Mouse (Mus musculus) cerebellum, adult 2 months (tissue): ENCODE results near the gene Myo7a. TPM values are rescaled to one million over a fixed set of nuclear protein-coding genes. Genes with fewer than 3 reads are reported as not detected.
A peak's percentile ranks its signal among the peaks of the same experiment; 100 is the strongest.

Source experiments
- DNase-seq, 2 experiments: peaks; one replicate each; pipeline ENCODE4 v3.0.0; 2021
- H3K27ac ChIP-seq: fragments of 200-500 bp; 2 replicates; pipeline ENCODE4 v1.5.1; 2012; ENCODE audit warnings: low read length, control low read depth, inconsistent platforms; ENCODE audit not compliant: insufficient read depth
- H3K27me3 ChIP-seq: fragments of 200-500 bp; 2 replicates; pipeline ENCODE4 v1.6.1; 2012; ENCODE audit warnings: inconsistent platforms, mild to moderate bottlenecking, low read length, moderate library complexity; ENCODE audit not compliant: control insufficient read depth, insufficient read depth
- H3K4me1 ChIP-seq: fragments of 200-500 bp; 2 replicates; pipeline ENCODE4 v1.6.1; 2011; ENCODE audit warnings: low read length; ENCODE audit not compliant: control insufficient read depth, insufficient read depth
- H3K4me3 ChIP-seq: fragments of 200-500 bp; replicated peaks from 2 replicates; pipeline ENCODE3; 2011; ENCODE audit warnings: mild to moderate bottlenecking, low read depth, low read length, control low read depth; ENCODE audit not compliant: insufficient read depth
- CTCF ChIP-seq: fragments of 200-500 bp; IDR thresholded peaks from 2 replicates; pipeline ENCODE4 v1.5.1; 2011; ENCODE audit warnings: low read depth, mild to moderate bottlenecking, control low read depth, low read length, moderate library complexity, borderline replicate concordance; ENCODE audit not compliant: insufficient read depth
- POLR2A ChIP-seq: fragments of 200-500 bp; IDR thresholded peaks from 2 replicates; pipeline ENCODE4 v1.6.1; 2011; ENCODE audit warnings: low read length, control low read depth, borderline replicate concordance; ENCODE audit not compliant: insufficient read depth
- WGBS: fragments of 180-500 bp; shearing (Covaris S2); methylation state at CpG from one replicate; pipeline ENCODE4 v1.1.7; 2018; 5-methylcytosine and 5-hydroxymethylcytosine counted together
- polyA plus RNA-seq: library from polyadenylated mRNA; depleted of rRNA; stranded (reverse); fragments of >200 nt; gene quantifications from 2 replicates; pipeline ENCODE4 v1.2.3, GENCODE M21; 2012

Gene Myo7a
- polyA plus RNA-seq, 1 experiment, result 19.2 TPM

GRCm38 (mm10) chr7:98085314-98085713, 34.0 kb downstream of the Myo7a start:
- no peak for TF ChIP-seq CTCF
- TF ChIP-seq POLR2A, result no peak
- Histone ChIP-seq H3K27ac (no peak overlapping the region), H3K27me3 (no peaks in the 10 kb centered on the region), H3K4me1 (no peaks in the 10 kb centered on the region), H3K4me3 (no peak overlapping the region)
- DNase-seq, result no peak
- 49% methylated on average over 7 of the region's 7 CpGs for WGBS

GRCm38 (mm10) chr7:98084541-98085293, 34.6 kb downstream of the Myo7a start:
- no peaks in the 10 kb centered on the region for H3K4me1 ChIP-seq
- no peak overlapping the region for H3K4me3 ChIP-seq
- TF ChIP-seq POLR2A (no peak), CTCF (no peak)
- DNase-seq, result no peak
- WGBS, result 78% methylated on average over 12 of the region's 12 CpGs
- no peaks in the 10 kb centered on the region for H3K27me3 ChIP-seq
- H3K27ac ChIP-seq, result no peak overlapping the region

GRCm38 (mm10) chr7:98082376-98082775, 36.9 kb downstream of the Myo7a start:
- DNase-seq, result no peak
- Histone ChIP-seq H3K27me3 (no peaks in the 10 kb centered on the region), H3K4me3 (no peak overlapping the region), H3K27ac (no peak overlapping the region), H3K4me1 (no peaks in the 10 kb centered on the region)
- TF ChIP-seq CTCF, result no peak
- no peak for TF ChIP-seq POLR2A
- WGBS, result 32% methylated on average over 5 of the region's 5 CpGs

GRCm38 (mm10) chr7:98077453-98077852, 41.9 kb downstream of the Myo7a start:
- no peak for TF ChIP-seq CTCF
- TF ChIP-seq POLR2A, result no peak
- 74% methylated on average over 11 of the region's 11 CpGs for WGBS
- Histone ChIP-seq H3K27me3 (no peaks in the 10 kb centered on the region), H3K4me1 (no peaks in the 10 kb centered on the region), H3K27ac (no peak overlapping the region), H3K4me3 (no peak overlapping the region)
- DNase-seq, result no peak

GRCm38 (mm10) chr7:98071620-98072019, 47.7 kb downstream of the Myo7a start:
- 32% methylated on average over 5 of the region's 5 CpGs for WGBS
- Histone ChIP-seq H3K4me3 (no peak overlapping the region), H3K27ac (no peak overlapping the region), H3K4me1 (no peaks in the 10 kb centered on the region), H3K27me3 (no peaks in the 10 kb centered on the region)
- peak; percentile 69 to 83 for DNase-seq
- TF ChIP-seq CTCF (peak; percentile 98), POLR2A (no peak)

DNA sequence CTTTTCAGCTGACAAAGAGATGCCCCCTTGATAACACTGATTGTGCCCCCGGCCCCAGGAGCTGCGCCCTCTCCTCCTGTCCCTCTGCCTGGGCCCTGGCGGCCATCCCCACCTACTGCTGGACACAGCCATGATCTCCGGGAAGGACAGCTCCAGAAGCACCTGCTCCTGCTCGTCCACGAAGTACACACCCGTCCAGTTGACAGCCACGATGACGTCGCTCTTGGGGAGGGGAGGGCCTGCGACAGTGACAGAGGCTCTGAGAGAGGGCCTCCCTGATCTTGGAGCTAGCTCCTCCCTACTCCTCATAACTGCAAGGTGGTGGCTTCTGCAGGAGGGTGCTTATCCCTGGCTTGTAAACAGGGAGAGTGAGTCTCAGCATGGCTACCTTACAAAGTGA, 53.1 kb downstream of the Myo7a start:
- no peak for TF ChIP-seq CTCF
- no peak for TF ChIP-seq POLR2A
- Histone ChIP-seq H3K4me3 (no peak overlapping the region), H3K27ac (no peak overlapping the region), H3K4me1 (no peaks in the 10 kb centered on the region), H3K27me3 (no peaks in the 10 kb centered on the region)
- no peak for DNase-seq
- 68% methylated on average over 11 of the region's 11 CpGs for WGBS

- 81% methylated on average over 8 of the region's 8 CpGs for WGBS
- H3K27me3 ChIP-seq, result no peaks in the 10 kb centered on the region
- TF ChIP-seq POLR2A, result no peak
- TF ChIP-seq CTCF, result no peak
These were observed 64.4 kb downstream of the Myo7a start for GRCm38 (mm10) chr7:98054942-98055341.

GRCm38 (mm10) chr7:98054461-98054860, 64.9 kb downstream of the Myo7a start:
- DNase-seq, result no peak
- Histone ChIP-seq H3K4me1 (no peaks in the 10 kb centered on the region), H3K27ac (no peak overlapping the region), H3K4me3 (no peak overlapping the region), H3K27me3 (no peaks in the 10 kb centered on the region)
- TF ChIP-seq POLR2A, result no peak
- no peak for TF ChIP-seq CTCF
- 86% methylated on average over 9 of the region's 9 CpGs for WGBS

More at GRCm38 (mm10) chr7:98054942-98055341, 64.4 kb downstream of the Myo7a start:
- DNase-seq, result no peak
- H3K27ac ChIP-seq, result no peak overlapping the region
- H3K4me1 ChIP-seq, result no peaks in the 10 kb centered on the region
- no peak overlapping the region for H3K4me3 ChIP-seq
